Mouse (Mus musculus) heart, embryonic 12.5 days (tissue): ENCODE data around the gene Gm45785. TPM values are rescaled to one million over a fixed set of nuclear protein-coding genes. Genes with fewer than 3 reads are reported as not detected.

Source experiments
- ATAC-seq: fragments of 200-750 bp; cut with Nextera tagmentation; 2 replicates; pipeline ENCODE4 v1.8.0; 2017; ENCODE audit warnings: moderate TSS enrichment, moderate library complexity; ENCODE audit not compliant: insufficient number of reproducible peaks, low FRiP score
- H3K27ac ChIP-seq: fragments of 300-500 bp; sonication (generic); 2 replicates; pipeline ENCODE4 v1.5.1; 2016; ENCODE audit warnings: mild to moderate bottlenecking, moderate library complexity; ENCODE audit not compliant: poor library complexity, severe bottlenecking
- H3K27me3 ChIP-seq: fragments of 300-500 bp; sonication (generic); replicated peaks from 2 replicates; pipeline ENCODE4 v1.6.1; 2016; ENCODE audit warnings: mild to moderate bottlenecking, moderate library complexity
- H3K36me3 ChIP-seq: fragments of 300-500 bp; sonication (generic); 2 replicates; pipeline ENCODE4 v1.6.1; 2016; ENCODE audit warnings: mild to moderate bottlenecking, moderate library complexity
- H3K4me1 ChIP-seq: fragments of 300-500 bp; sonication (generic); replicated peaks from 2 replicates; pipeline ENCODE4 v1.6.1; 2016; ENCODE audit warnings: mild to moderate bottlenecking
- H3K4me2 ChIP-seq: fragments of 300-500 bp; sonication (generic); 2 replicates; pipeline ENCODE4 v1.6.1; 2016; ENCODE audit warnings: mild to moderate bottlenecking, moderate library complexity
- H3K4me3 ChIP-seq: fragments of 300-500 bp; sonication (generic); 2 replicates; pipeline ENCODE4 v1.5.1; 2016; ENCODE audit warnings: mild to moderate bottlenecking
- H3K9ac ChIP-seq: fragments of 300-500 bp; sonication (generic); 2 replicates; pipeline ENCODE4 v1.6.1; 2016; ENCODE audit warnings: mild to moderate bottlenecking, moderate library complexity
- H3K9me3 ChIP-seq: fragments of 300-500 bp; sonication (generic); replicated peaks from 2 replicates; pipeline ENCODE4 v1.6.1; 2016; ENCODE audit warnings: mild to moderate bottlenecking, moderate library complexity
- WGBS: fragments of 180-500 bp; shearing (Covaris S2); methylation state at CpG from one replicate; pipeline ENCODE4 v1.1.7; 2016; 5-methylcytosine and 5-hydroxymethylcytosine counted together
- polyA plus RNA-seq: library from polyadenylated mRNA; unstranded; fragments of >200 nt; fragmentation: Nextera tagmentation; extraction: Ambion mirVana; gene quantifications from 2 replicates; pipeline ENCODE4 v1.2.1, GENCODE M21; 2016

Gene Gm45785
- polyA plus RNA-seq, 1 experiment from 2014 or later: not detected

- Histone ChIP-seq H3K4me2 (no peak overlapping the region), H3K27me3 (no peaks in the 10 kb centered on the region), H3K36me3 (no peaks in the 10 kb centered on the region), H3K9ac (no peak overlapping the region), H3K4me3 (no peak overlapping the region), H3K4me1 (no peaks in the 10 kb centered on the region), H3K9me3 (no peaks in the 10 kb centered on the region), H3K27ac (no peak overlapping the region)
- no peak for ATAC-seq
- 72% methylated on average over 3 of the region's 3 CpGs for WGBS
Measured at GRCm38 (mm10) chr7:140797619-140798018, 58.5 kb downstream of the Gm45785 start.

- Histone ChIP-seq H3K36me3 (no peaks in the 10 kb centered on the region), H3K27ac (no peak overlapping the region)
- WGBS: 60% methylated on average over 4 of the region's 4 CpGs
Measured at GRCm38 (mm10) chr7:140793541-140793940, 62.6 kb downstream of the Gm45785 start.

GRCm38 (mm10) chr7:140788053-140788435 is 68.1 kb downstream of the Gm45785 start:
- 81% methylated on average over 7 of the region's 7 CpGs for WGBS
- Histone ChIP-seq H3K27me3 (no peaks in the 10 kb centered on the region), H3K4me1 (no peaks in the 10 kb centered on the region)

More at GRCm38 (mm10) chr7:140793541-140793940, 62.6 kb downstream of the Gm45785 start:
- H3K27me3 ChIP-seq: no peaks in the 10 kb centered on the region
- H3K4me1 ChIP-seq: no peaks in the 10 kb centered on the region
- no peak overlapping the region for H3K4me3 ChIP-seq
- no peak overlapping the region for H3K9ac ChIP-seq
- no peak overlapping the region for H3K4me2 ChIP-seq
- ATAC-seq: no peak
- no peaks in the 10 kb centered on the region; the same call in 1 of the 2 replicates for H3K9me3 ChIP-seq

GRCm38 (mm10) chr7:140787406-140788052 is 68.6 kb downstream of the Gm45785 start, which contains the start of gene Syce1:
Syce1 (minus strand) TSS chr7:140787852.
- Histone ChIP-seq H3K9ac (no peak within 1 kb of the TSS), H3K9me3 (no peaks in the 10 kb centered on the region; the same call in 1 of the 2 replicates), H3K27ac (no peak within 1 kb of the TSS), H3K4me2 (no peak within 1 kb of the TSS), H3K4me3 (no peak within 1 kb of the TSS), H3K27me3 (no peaks in the 10 kb centered on the region), H3K36me3 (no peaks in the 10 kb centered on the region), H3K4me1 (no peaks in the 10 kb centered on the region)
- ATAC-seq: no peak
- WGBS: 69% methylated on average over 33 of the region's 33 CpGs

More at GRCm38 (mm10) chr7:140788053-140788435, 68.1 kb downstream of the Gm45785 start:
- Histone ChIP-seq H3K4me3 (no peak overlapping the region), H3K27ac (no peak overlapping the region), H3K4me2 (no peak overlapping the region), H3K9ac (no peak overlapping the region), H3K9me3 (no peaks in the 10 kb centered on the region; the same call in 1 of the 2 replicates), H3K36me3 (no peaks in the 10 kb centered on the region)
- no peak for ATAC-seq

- no peaks in the 10 kb centered on the region for H3K36me3 ChIP-seq
- H3K9me3 ChIP-seq: no peaks in the 10 kb centered on the region
- H3K27ac ChIP-seq: no peak overlapping the region
- H3K4me1 ChIP-seq: no peaks in the 10 kb centered on the region
- H3K4me3 ChIP-seq: no peak overlapping the region
- WGBS: 71% methylated on average over 4 of the region's 4 CpGs
- no peak overlapping the region for H3K4me2 ChIP-seq
- H3K9ac ChIP-seq: no peak overlapping the region
- H3K27me3 ChIP-seq: no peaks in the 10 kb centered on the region
- ATAC-seq: no peak
Measured at GRCm38 (mm10) chr7:140780548-140780947, 75.6 kb downstream of the Gm45785 start.

Other genes with a start within 250 kb of the Gm45785 start
- gene Olfr61, start 227.4 kb downstream of the Gm45785 start, polyA plus RNA-seq: not detected in 2 replicates
- gene Olfr53, start 209.9 kb downstream of the Gm45785 start, polyA plus RNA-seq: not detected in 2 replicates
- not detected in 2 replicates for gene Olfr539, start 196.4 kb downstream of the Gm45785 start, polyA plus RNA-seq
- not detected in 2 replicates for gene Olfr45, start 174.4 kb downstream of the Gm45785 start, polyA plus RNA-seq
- gene Olfr541, start 159.1 kb downstream of the Gm45785 start, polyA plus RNA-seq: not detected in 2 replicates
- not detected in 2 replicates for gene Cyp2e1, start 92.6 kb downstream of the Gm45785 start, polyA plus RNA-seq
- 0.13 and 0.31 TPM in 2 replicates for gene Syce1, start 68.5 kb downstream of the Gm45785 start, polyA plus RNA-seq
- gene Zfp941, start 34.2 kb downstream of the Gm45785 start, polyA plus RNA-seq: 0.95 and 0.96 TPM in 2 replicates
- gene Urah, start 21.3 kb downstream of the Gm45785 start, polyA plus RNA-seq: 0.55 TPM in 1 of 2 replicates, not detected in the other
- gene Scgb1c1, start 10.8 kb downstream of the Gm45785 start, polyA plus RNA-seq: not detected in 2 replicates
- gene Odf3, start 8.5 kb downstream of the Gm45785 start, polyA plus RNA-seq: not detected in 2 replicates
- gene Ric8a, start 626 bp upstream of the Gm45785 start, polyA plus RNA-seq: 42.7 and 48.0 TPM in 2 replicates
- gene Bet1l, start 1.2 kb upstream of the Gm45785 start, polyA plus RNA-seq: 27.7 and 29.3 TPM in 2 replicates
- 187 and 188 TPM in 2 replicates for gene Psmd13, start 25.6 kb upstream of the Gm45785 start, polyA plus RNA-seq
- gene Sirt3, start 26.0 kb upstream of the Gm45785 start, polyA plus RNA-seq: 40.9 and 41.6 TPM in 2 replicates
- 93.0 and 102 TPM in 2 replicates for gene Cox8b, start 44.1 kb upstream of the Gm45785 start, polyA plus RNA-seq
- gene Nlrp6, start 64.6 kb upstream of the Gm45785 start, polyA plus RNA-seq: 0.23 TPM in 1 of 2 replicates, not detected in the other
- gene Pgghg, start 85.1 kb upstream of the Gm45785 start, polyA plus RNA-seq: 13.7 and 13.9 TPM in 2 replicates
- 1.8 and 2.0 TPM in 2 replicates for gene Ifitm5, start 94.0 kb upstream of the Gm45785 start, polyA plus RNA-seq
- not detected in 2 replicates for gene Gm45717, start 99.6 kb upstream of the Gm45785 start, polyA plus RNA-seq
- 442 and 446 TPM in 2 replicates for gene Ifitm2, start 99.7 kb upstream of the Gm45785 start, polyA plus RNA-seq
- gene Ifitm1, start 110.9 kb upstream of the Gm45785 start, polyA plus RNA-seq: 3.0 and 3.1 TPM in 2 replicates
- 41.8 and 41.9 TPM in 2 replicates for gene Ifitm3, start 154.4 kb upstream of the Gm45785 start, polyA plus RNA-seq
- gene Ifitm6, start 161.6 kb upstream of the Gm45785 start, polyA plus RNA-seq: not detected in 2 replicates
- gene Gm17387, start 172.8 kb upstream of the Gm45785 start, polyA plus RNA-seq: not detected in 2 replicates
- gene B4galnt4, start 204.8 kb upstream of the Gm45785 start, polyA plus RNA-seq: 2.0 and 2.5 TPM in 2 replicates
- gene Pkp3, start 221.9 kb upstream of the Gm45785 start, polyA plus RNA-seq: 0.41 and 0.50 TPM in 2 replicates
- 2.2 and 2.9 TPM in 2 replicates for gene Sigirr, start 244.2 kb upstream of the Gm45785 start, polyA plus RNA-seq